Mouse (Mus musculus): ENCODE data around the gene Grip1.
A peak's percentile ranks its signal among the peaks of the same experiment; 100 is the strongest.

Gene Grip1

GRCm38 (mm10) chr10:119756271-119756670, 302.6 kb downstream of the Grip1 start:
- DNase-seq (ENCODE audit: low read depth, low spot score), result no peak

GRCm38 (mm10) chr10:119757219-119757618, 303.6 kb downstream of the Grip1 start:
- DNase-seq (ENCODE audit: low read depth, low spot score), result no peak

GRCm38 (mm10) chr10:119761451-119762367, 308.1 kb downstream of the Grip1 start:
- DNase-seq (ENCODE audit: low read depth, low spot score), result no peak

- DNase-seq (ENCODE audit: low read depth, low spot score), result no peak
Observed at GRCm38 (mm10) chr10:119778871-119779270, 325.2 kb downstream of the Grip1 start.

- DNase-seq (ENCODE audit: low read depth, low spot score), result no peak
Observed at GRCm38 (mm10) chr10:119779657-119780056, 326.0 kb downstream of the Grip1 start.

GRCm38 (mm10) chr10:119790507-119790906, 336.9 kb downstream of the Grip1 start:
- DNase-seq (ENCODE audit: low read depth, low spot score), result no peak

- DNase-seq (ENCODE audit: low read depth, low spot score), result no peak
Observed at GRCm38 (mm10) chr10:119802421-119802820, 348.8 kb downstream of the Grip1 start.

- peak; percentile 74 for DNase-seq (ENCODE audit: low read depth, low spot score)
Observed at GRCm38 (mm10) chr10:119803633-119804422, 350.2 kb downstream of the Grip1 start.

GRCm38 (mm10) chr10:119804423-119804814, 350.8 kb downstream of the Grip1 start:
- DNase-seq (ENCODE audit: low read depth, low spot score), result no peak

GRCm38 (mm10) chr10:119805082-119805481, 351.5 kb downstream of the Grip1 start:
- no peak for DNase-seq (ENCODE audit: low read depth, low spot score)

GRCm38 (mm10) chr10:119806151-119806550, 352.5 kb downstream of the Grip1 start:
- DNase-seq (ENCODE audit: low read depth, low spot score), result no peak

GRCm38 (mm10) chr10:119808384-119808783, 354.8 kb downstream of the Grip1 start:
- DNase-seq (ENCODE audit: low read depth, low spot score), result no peak

GRCm38 (mm10) chr10:119814087-119814486, 360.5 kb downstream of the Grip1 start:
- DNase-seq (ENCODE audit: low read depth, low spot score), result no peak

GRCm38 (mm10) chr10:119816001-119816400, 362.4 kb downstream of the Grip1 start:
- no peak for DNase-seq (ENCODE audit: low read depth, low spot score)

GRCm38 (mm10) chr10:119818381-119818780, 364.8 kb downstream of the Grip1 start:
- no peak for DNase-seq (ENCODE audit: low read depth, low spot score)

- no peak for DNase-seq (ENCODE audit: low read depth, low spot score)
Observed at GRCm38 (mm10) chr10:119819102-119819681, 365.6 kb downstream of the Grip1 start.

GRCm38 (mm10) chr10:119819740-119820139, 366.1 kb downstream of the Grip1 start:
- no peak for DNase-seq (ENCODE audit: low read depth, low spot score)

GRCm38 (mm10) chr10:119820428-119820827, 366.8 kb downstream of the Grip1 start:
- no peak for DNase-seq (ENCODE audit: low read depth, low spot score)

- no peak for DNase-seq (ENCODE audit: low read depth, low spot score)
Observed at GRCm38 (mm10) chr10:119823691-119824090, 370.1 kb downstream of the Grip1 start.

- no peak for DNase-seq (ENCODE audit: low read depth, low spot score)
Observed at GRCm38 (mm10) chr10:119824521-119824920, 370.9 kb downstream of the Grip1 start.

GRCm38 (mm10) chr10:119830388-119830956, 376.8 kb downstream of the Grip1 start:
- peak; percentile 43 for DNase-seq (ENCODE audit: low read depth, low spot score)

- no peak for DNase-seq (ENCODE audit: low read depth, low spot score)
Observed at GRCm38 (mm10) chr10:119831086-119831485, 377.5 kb downstream of the Grip1 start.

All from WW6 (cell line).